Mouse (Mus musculus) ES-E14 (cell line): ENCODE measurements around the gene Gm14409. TPM values are rescaled to one million over a fixed set of nuclear protein-coding genes. Genes with fewer than 3 reads are reported as not detected.
"Not testable (repeated sequence)": the region's sequence is repeated elsewhere in the genome, so short reads cannot be mapped to it uniquely, and the experiment has no call there.

Experiments used
- DNase-seq: peaks from one replicate; pipeline ENCODE4 v3.0.0-alpha.2; 2013; ENCODE audit warnings: low read depth, low spot score
- H3K27ac ChIP-seq: 2 replicates; pipeline ENCODE4 v1.5.1; 2012; ENCODE audit warnings: low read depth, mild to moderate bottlenecking, low read length, moderate library complexity, mixed read lengths; ENCODE audit not compliant: poor library complexity, insufficient read depth, severe bottlenecking
- H3K36me3 ChIP-seq: 2 replicates; pipeline ENCODE4 v1.6.1; 2012; ENCODE audit warnings: mild to moderate bottlenecking, low read length, moderate library complexity, mixed read lengths; ENCODE audit not compliant: control insufficient read depth, poor library complexity, insufficient read depth, severe bottlenecking
- H3K4me1 ChIP-seq, 2 experiments: fragments of 150-350 bp in 1 of 2; sonication (generic) in 1 of 2; 2 replicates each; pipeline ENCODE4 v1.6.1; 2012; ENCODE audit warnings: low read length in 2 of 2, mild to moderate bottlenecking in 1 of 2, mixed read lengths in 1 of 2; ENCODE audit not compliant: control insufficient read depth in 2 of 2, insufficient read depth in 2 of 2, poor library complexity in 1 of 2
- H3K4me3 ChIP-seq, 2 experiments: fragments of 150-350 bp in 1 of 2; sonication (generic) in 1 of 2; 2 replicates each; pipeline ENCODE4 v1.5.1; 2012; ENCODE audit warnings: low read length in 2 of 2, low read depth in 1 of 2, mild to moderate bottlenecking in 1 of 2, mixed read lengths in 1 of 2; ENCODE audit not compliant: insufficient read depth in 1 of 2, poor library complexity in 1 of 2, severe bottlenecking in 1 of 2
- H3K9ac ChIP-seq: 2 replicates; pipeline ENCODE4 v1.6.1; 2012; ENCODE audit warnings: low read depth, mild to moderate bottlenecking, low read length, mixed read lengths; ENCODE audit not compliant: poor library complexity, insufficient read depth, severe bottlenecking
- H3K9me3 ChIP-seq: fragments of 150-350 bp; sonication (generic); 2 replicates; pipeline ENCODE4 v1.6.1; 2012; ENCODE audit warnings: low read depth, mild to moderate bottlenecking, low read length; ENCODE audit not compliant: control insufficient read depth, insufficient read depth
- CHD2 ChIP-seq: IDR thresholded peaks from 2 replicates; pipeline ENCODE4 v1.6.1; 2014; ENCODE audit warnings: mild to moderate bottlenecking, low read depth, low read length, inconsistent platforms
- in situ Hi-C, 2 experiments: fragments of 600-800 bp; cut with MboI; formaldehyde crosslinking; loops; one replicate each; pipeline ENCODE4 v1.15.1; 2025; ENCODE audit warnings: low sequenced_read_pairs in 2 of 2, inconsistent platforms in 1 of 2; ENCODE audit not compliant: unreplicated experiment in 2 of 2
- total RNA-seq: library from RNA; depleted of rRNA; stranded (reverse); fragments of 300-350 nt; gene quantifications from 2 replicates; pipeline ENCODE4 v1.2.3, GENCODE M21; 2012; rRNA removed

The Gm14409 gene
- total RNA-seq: 25.8 and 34.4 TPM in 2 replicates

DNA sequence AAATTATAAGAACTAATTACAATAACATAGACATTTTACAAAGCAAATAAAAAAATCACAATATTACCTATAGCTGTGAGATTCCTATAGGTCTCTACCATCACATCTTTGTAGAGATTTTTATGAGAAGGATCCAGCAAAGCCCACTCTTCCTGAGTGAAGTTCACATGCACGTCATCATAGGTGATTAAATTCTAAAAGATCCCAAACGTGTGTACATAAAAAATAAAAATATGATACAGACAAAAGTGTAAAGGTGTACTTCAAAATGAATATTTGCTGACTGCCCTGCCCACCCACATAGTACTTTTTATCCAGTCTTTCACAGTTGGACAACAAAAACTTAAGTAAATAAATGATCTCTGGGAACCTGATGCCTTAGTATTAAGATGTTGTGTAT lies at the start of gene Gm14409:
TSS of gene Gm14409 (minus strand) at position 101 of the 400 bp plus-strand sequence.
- DNase-seq, H3K27ac ChIP-seq, H3K9ac ChIP-seq, H3K4me3 ChIP-seq, in situ Hi-C loops, H3K4me1 ChIP-seq, H3K9me3 ChIP-seq, H3K36me3 ChIP-seq: not testable (repeated sequence)

GRCm38 (mm10) chr2:177309627-177310026 lies 42.8 kb upstream of the Gm14409 start:
- H3K36me3 ChIP-seq, in situ Hi-C loops, H3K27ac ChIP-seq, H3K4me1 ChIP-seq, H3K9me3 ChIP-seq, H3K4me3 ChIP-seq, DNase-seq, H3K9ac ChIP-seq: not testable (repeated sequence)

DNA sequence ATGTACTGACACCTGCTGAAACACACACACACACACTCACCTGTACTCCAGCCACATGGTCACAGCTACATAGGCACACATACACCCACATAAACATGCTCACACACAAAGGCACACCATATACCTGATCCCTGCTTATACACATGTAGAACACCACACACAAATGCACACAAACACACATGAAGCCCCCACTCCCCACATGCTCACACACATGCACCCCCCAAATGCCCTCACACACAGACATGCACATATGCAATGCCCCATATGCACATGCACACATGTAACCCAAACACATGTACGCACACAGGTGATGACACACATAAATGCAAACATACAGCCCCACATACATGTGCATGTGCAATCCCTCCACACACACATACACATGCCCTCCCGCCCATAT lies 38.1 kb upstream of the Gm14409 start:
- H3K36me3 ChIP-seq, DNase-seq, H3K4me3 ChIP-seq, H3K9me3 ChIP-seq, H3K9ac ChIP-seq, in situ Hi-C loops, H3K27ac ChIP-seq, H3K4me1 ChIP-seq: not testable (repeated sequence)

GRCm38 (mm10) chr2:177283701-177284100 lies 16.9 kb upstream of the Gm14409 start:
- DNase-seq, H3K4me3 ChIP-seq, H3K36me3 ChIP-seq, in situ Hi-C loops, H3K9me3 ChIP-seq, H3K27ac ChIP-seq, H3K4me1 ChIP-seq, H3K9ac ChIP-seq: not testable (repeated sequence)

- 0 out of 2 replicates have a peak, but pooled peaks have one; percentile 36 for TF ChIP-seq CHD2
- H3K27ac ChIP-seq, H3K9me3 ChIP-seq, H3K9ac ChIP-seq, H3K36me3 ChIP-seq, DNase-seq, H3K4me1 ChIP-seq, H3K4me3 ChIP-seq, in situ Hi-C loops: not testable (repeated sequence)
Observed at GRCm38 (mm10) chr2:177277754-177278153, 10.9 kb upstream of the Gm14409 start.

DNA sequence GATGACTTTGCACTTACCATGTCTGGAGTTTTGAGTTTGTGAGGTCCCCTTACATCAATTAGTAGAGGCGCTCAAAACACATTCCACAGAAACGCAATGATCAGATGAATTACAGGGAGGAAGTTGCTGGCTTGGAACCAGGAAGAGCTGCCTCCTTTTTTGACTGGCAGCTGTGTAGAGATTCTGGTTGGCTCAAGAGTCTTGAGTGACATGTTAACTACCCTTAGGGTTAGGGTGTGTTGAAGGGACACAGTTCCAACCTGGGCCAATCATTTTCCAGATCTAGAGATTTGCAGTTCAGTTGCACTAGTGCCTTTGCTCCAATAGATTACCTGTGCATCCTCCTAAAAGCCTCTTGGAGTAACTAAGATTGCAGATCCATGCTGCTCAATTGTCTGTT lies 5.4 kb upstream of the Gm14409 start:
- H3K9me3 ChIP-seq, H3K4me1 ChIP-seq, H3K36me3 ChIP-seq, H3K27ac ChIP-seq, in situ Hi-C loops: not testable (repeated sequence)
- peak overlapping the region; percentile 62 to 71 for H3K4me3 ChIP-seq
- peak; percentile 44 for DNase-seq
- peak overlapping the region; percentile 47 for H3K9ac ChIP-seq
- peak; percentile 81 for TF ChIP-seq CHD2

DNA sequence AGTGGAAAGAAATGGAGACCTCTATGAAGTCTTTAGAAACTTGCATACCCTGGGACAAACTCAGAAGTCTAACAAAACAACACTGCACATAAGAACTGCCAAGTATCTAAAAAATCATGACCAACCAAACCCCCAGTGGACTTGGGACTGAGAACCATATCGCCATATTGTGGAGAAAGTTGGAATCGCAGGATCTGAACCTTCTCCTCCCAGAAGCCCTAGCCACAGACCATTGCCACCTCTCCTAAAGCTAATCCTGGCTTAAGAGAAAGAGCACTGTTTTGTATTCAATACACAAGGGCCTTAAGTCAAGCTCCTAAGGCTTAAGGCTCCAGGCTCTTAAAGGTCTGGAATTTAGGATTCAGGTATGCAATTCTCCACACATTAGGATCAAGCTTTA lies 19.4 kb downstream of the Gm14409 start:
- H3K36me3 ChIP-seq, DNase-seq, H3K4me3 ChIP-seq, H3K27ac ChIP-seq, H3K9ac ChIP-seq, in situ Hi-C loops, H3K4me1 ChIP-seq, H3K9me3 ChIP-seq: not testable (repeated sequence)

- H3K4me1 ChIP-seq, H3K9ac ChIP-seq, in situ Hi-C loops, H3K4me3 ChIP-seq, H3K36me3 ChIP-seq, H3K9me3 ChIP-seq: not testable (repeated sequence)
- peak; percentile 28 for DNase-seq
- peak overlapping the region; percentile 66; the same call in 1 of the 2 replicates for H3K27ac ChIP-seq
Observed at GRCm38 (mm10) chr2:177230461-177230860, 36.4 kb downstream of the Gm14409 start.
